Mouse (Mus musculus) embryonic facial prominence, embryonic 12.5 days (tissue): ENCODE data around the gene Adcy7. TPM values are rescaled to one million over a fixed set of nuclear protein-coding genes. Genes with fewer than 3 reads are reported as not detected.
A peak's percentile ranks its signal among the peaks of the same experiment; 100 is the strongest.

Source experiments
- ATAC-seq: fragments of 200-750 bp; cut with Nextera tagmentation; 2 replicates; pipeline ENCODE4 v1.8.0; 2017; ENCODE audit not compliant: insufficient number of reproducible peaks, insufficient read depth, low FRiP score, low TSS enrichment
- H3K27ac ChIP-seq: fragments of 300-500 bp; sonication (generic); 2 replicates; pipeline ENCODE4 v1.5.1; 2016; ENCODE audit warnings: mild to moderate bottlenecking
- H3K27me3 ChIP-seq: fragments of 300-500 bp; sonication (generic); 2 replicates; pipeline ENCODE4 v1.6.1; 2016; ENCODE audit warnings: mild to moderate bottlenecking, moderate library complexity
- H3K36me3 ChIP-seq: fragments of 300-500 bp; sonication (generic); 2 replicates; pipeline ENCODE4 v1.6.1; 2016; ENCODE audit warnings: mild to moderate bottlenecking
- H3K4me1 ChIP-seq: fragments of 300-500 bp; sonication (generic); 2 replicates; pipeline ENCODE4 v1.6.1; 2016
- H3K4me2 ChIP-seq: fragments of 300-500 bp; sonication (generic); replicated peaks from 2 replicates; pipeline ENCODE4 v1.6.1; 2016; ENCODE audit warnings: mild to moderate bottlenecking, moderate library complexity
- H3K4me3 ChIP-seq: fragments of 300-500 bp; sonication (generic); 2 replicates; pipeline ENCODE4 v1.5.1; 2016; ENCODE audit warnings: mild to moderate bottlenecking
- H3K9ac ChIP-seq: fragments of 300-500 bp; sonication (generic); 2 replicates; pipeline ENCODE4 v1.6.1; 2016; ENCODE audit warnings: mild to moderate bottlenecking, moderate library complexity
- H3K9me3 ChIP-seq: fragments of 300-500 bp; sonication (generic); 2 replicates; pipeline ENCODE4 v1.6.1; 2016; ENCODE audit warnings: mild to moderate bottlenecking, moderate library complexity
- WGBS: fragments of 180-500 bp; shearing (Covaris S2); methylation state at CpG from one replicate; pipeline ENCODE4 v1.1.7; 2016; 5-methylcytosine and 5-hydroxymethylcytosine counted together
- polyA plus RNA-seq: library from polyadenylated mRNA; unstranded; fragments of >200 nt; fragmentation: Nextera tagmentation; extraction: Ambion mirVana; gene quantifications from 2 replicates; pipeline ENCODE4 v1.2.1, GENCODE M21; 2016

Gene Adcy7
- polyA plus RNA-seq, 1 experiment from 2014 or later = 4.1 TPM

DNA sequence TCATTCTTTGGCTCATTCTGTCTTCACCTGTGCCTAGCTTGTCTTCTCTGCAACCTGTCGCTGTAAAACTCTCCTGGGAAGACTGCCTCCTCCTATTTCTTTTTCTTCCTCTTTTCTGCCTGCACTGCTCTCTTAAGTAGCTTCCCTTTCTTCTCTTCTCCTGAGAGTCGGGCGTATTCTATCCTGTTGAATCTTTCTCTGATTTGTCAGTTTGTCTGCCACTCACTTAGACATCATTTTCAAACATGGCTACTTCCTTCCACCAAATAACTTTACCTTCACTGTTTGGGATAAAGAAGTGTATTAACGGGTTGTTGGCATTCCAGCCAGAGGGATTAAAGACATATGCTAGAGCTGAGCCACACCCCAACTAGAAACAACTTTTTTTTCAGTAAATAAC, 69.8 kb downstream of the Adcy7 start:
- Histone ChIP-seq H3K36me3 (peaks cover 79% of the 10 kb centered on the region), H3K4me1 (no peaks in the 10 kb centered on the region), H3K27me3 (no peaks in the 10 kb centered on the region), H3K4me2 (no peak overlapping the region), H3K4me3 (no peak overlapping the region), H3K27ac (no peak overlapping the region), H3K9me3 (no peaks in the 10 kb centered on the region), H3K9ac (no peak overlapping the region)
- 86% methylated on average over 4 of the region's 4 CpGs for WGBS
- ATAC-seq = no peak

DNA sequence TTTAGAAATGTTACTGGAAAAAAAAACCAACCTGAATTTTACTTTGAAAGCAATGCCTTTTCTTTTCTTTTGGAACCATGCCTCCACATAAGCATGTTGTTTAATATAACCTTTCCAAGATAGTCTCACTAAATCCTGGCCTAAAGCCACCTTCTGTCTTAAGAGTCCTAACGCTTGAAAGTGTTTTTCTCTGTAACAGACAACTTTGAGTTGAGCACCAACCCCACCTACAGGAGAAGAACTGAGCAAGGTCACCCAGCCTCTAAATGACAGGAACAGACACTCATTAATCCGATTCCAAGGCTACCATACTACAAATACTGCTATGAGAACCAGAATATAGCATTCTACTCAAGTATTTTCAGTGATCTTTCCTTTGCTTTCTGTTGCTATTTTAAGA, 76.8 kb downstream of the Adcy7 start:
- Histone ChIP-seq H3K9me3 (no peaks in the 10 kb centered on the region), H3K27ac (no peak overlapping the region), H3K4me3 (no peak overlapping the region), H3K4me2 (no peak overlapping the region), H3K27me3 (no peaks in the 10 kb centered on the region), H3K36me3 (peaks cover 83% of the 10 kb centered on the region), H3K4me1 (no peaks in the 10 kb centered on the region), H3K9ac (no peak overlapping the region)
- 77% methylated on average over 2 of the region's 2 CpGs for WGBS
- no peak for ATAC-seq

DNA sequence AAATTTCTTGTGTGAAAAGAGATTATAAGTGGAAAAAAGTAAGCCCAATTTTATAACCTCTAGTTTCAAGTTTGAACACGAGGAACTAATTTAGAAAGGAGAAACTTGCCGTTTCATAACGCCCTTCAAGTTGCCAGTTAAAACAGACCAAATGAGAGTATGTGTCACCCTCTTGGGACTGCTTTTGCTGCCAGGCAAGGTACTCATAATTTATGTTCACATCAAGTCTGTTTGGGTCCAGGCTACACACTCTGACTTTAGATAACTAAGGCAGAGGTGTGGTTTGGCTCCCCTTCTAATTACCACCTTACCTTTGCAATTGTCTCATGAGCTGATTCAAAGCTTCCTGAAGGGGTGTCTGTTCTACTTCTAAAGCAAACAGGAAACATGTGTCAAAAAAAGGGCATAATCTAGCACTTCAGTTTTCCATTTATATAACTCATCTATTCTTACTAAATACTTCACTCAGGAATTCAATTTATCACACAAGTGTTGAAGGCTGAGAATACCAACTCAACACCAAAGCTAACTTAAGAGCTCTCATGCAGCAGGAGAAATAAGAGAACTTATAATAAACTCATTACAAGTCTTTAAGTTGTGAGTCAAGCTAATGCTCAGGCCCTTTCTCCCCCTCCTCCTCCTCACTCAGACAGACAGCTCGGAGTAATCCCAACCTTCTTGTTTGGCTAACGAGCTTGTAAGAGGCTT, 85.2 kb downstream of the Adcy7 start:
- H3K4me1 ChIP-seq = peaks cover 15% of the 10 kb centered on the region
- H3K9me3 ChIP-seq = 0 out of 2 replicates have a peak, but pooled peaks cover 4% of the 10 kb centered on the region
- H3K4me2 ChIP-seq = no peak overlapping the region
- H3K27me3 ChIP-seq = no peaks in the 10 kb centered on the region
- no peak overlapping the region for H3K9ac ChIP-seq
- H3K27ac ChIP-seq = no peak overlapping the region
- no peak for ATAC-seq
- 64% methylated on average over 5 of the region's 5 CpGs for WGBS
- H3K36me3 ChIP-seq = peaks cover 65% of the 10 kb centered on the region
- no peak overlapping the region for H3K4me3 ChIP-seq

DNA sequence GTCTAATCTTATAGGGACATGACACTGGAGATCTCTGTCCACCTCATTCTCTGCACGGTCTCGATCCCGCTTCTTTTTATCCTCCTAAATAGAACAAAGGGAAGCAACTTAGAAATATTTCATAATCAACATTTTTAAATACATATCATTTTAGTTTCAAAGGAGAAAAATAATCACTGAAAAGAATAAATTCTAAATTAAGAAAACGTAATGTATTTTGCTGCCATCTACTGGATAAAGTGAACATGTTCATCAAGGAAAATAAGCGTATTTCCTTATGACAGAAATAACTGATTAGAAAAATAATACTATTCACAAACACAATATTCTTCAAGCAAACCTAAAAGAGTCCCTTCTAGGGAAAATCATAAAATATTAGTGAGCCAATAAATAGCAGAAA, 85.7 kb downstream of the Adcy7 start:
- Histone ChIP-seq H3K36me3 (peaks cover 59% of the 10 kb centered on the region), H3K27me3 (no peaks in the 10 kb centered on the region), H3K4me1 (peaks cover 18% of the 10 kb centered on the region), H3K27ac (no peak overlapping the region), H3K9me3 (0 out of 2 replicates have a peak, but pooled peaks cover 4% of the 10 kb centered on the region), H3K4me2 (no peak overlapping the region), H3K9ac (no peak overlapping the region), H3K4me3 (no peak overlapping the region)
- no peak for ATAC-seq
- WGBS = 85% methylated on average over 5 of the region's 5 CpGs

DNA sequence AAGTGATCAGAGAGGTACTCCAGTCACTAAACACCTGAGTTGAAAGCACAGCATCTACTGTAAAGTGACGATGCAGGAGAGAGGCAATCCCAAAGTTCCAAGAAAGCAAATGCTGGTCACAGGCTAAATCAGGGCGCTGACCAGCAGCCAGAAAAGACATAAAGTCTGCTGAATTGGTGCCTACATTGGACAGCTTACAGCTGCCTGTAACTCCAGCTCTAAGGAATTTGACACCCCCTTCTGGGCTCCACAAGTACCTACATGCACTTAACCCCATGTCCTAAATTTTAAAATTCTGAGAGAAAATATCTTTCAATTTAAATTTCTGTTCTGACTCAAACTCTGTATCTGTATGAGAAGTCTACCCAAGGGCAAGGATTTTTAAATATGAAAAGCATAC, 87.8 kb downstream of the Adcy7 start:
- ATAC-seq = no peak
- Histone ChIP-seq H3K4me1 (peaks cover 18% of the 10 kb centered on the region), H3K4me3 (peak overlapping the region; percentile 99), H3K4me2 (peak overlapping the region; percentile 83), H3K9ac (no peak overlapping the region), H3K36me3 (peaks cover 42% of the 10 kb centered on the region), H3K27me3 (no peaks in the 10 kb centered on the region), H3K27ac (no peak overlapping the region), H3K9me3 (0 out of 2 replicates have a peak, but pooled peaks cover 4% of the 10 kb centered on the region)
- 94% methylated on average over 2 of the region's 2 CpGs for WGBS

DNA sequence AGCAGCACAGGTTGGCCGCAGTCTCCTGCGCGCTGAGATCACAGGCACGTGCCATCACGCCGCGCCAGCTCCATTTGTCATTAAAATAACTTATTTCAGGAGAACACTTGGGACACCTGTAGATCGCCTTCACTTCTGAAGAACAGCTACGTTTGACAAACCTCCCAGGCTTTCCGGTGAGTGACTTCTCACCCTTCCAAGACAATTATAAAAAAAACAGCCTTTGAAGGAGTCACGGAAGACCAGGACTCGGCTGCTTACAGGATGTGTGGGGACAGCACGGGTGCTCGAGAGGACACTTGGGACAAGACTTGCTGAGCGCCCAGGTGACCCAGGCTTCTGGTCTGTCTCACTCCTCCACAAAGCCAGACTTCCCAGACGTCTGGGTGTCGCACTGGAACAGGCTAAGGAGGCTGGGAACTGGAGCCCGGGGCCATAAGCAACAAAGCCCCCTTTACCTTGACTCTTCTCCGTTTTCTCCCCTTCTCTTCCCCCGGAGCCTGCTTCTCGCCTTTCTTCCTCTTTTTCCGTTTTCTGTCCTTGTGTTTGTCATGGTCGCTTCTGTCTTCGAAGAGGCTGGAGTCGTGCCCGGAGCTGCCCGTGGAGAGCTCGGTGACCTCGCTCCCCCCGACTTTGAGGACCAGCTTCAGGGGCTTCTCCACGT, 89.0 kb downstream of the Adcy7 start:
- 3% methylated on average over 31 of the region's 31 CpGs for WGBS
- Histone ChIP-seq H3K4me1 (peaks cover 18% of the 10 kb centered on the region), H3K4me2 (peak overlapping the region; percentile 83), H3K27me3 (no peaks in the 10 kb centered on the region), H3K36me3 (peaks cover 30% of the 10 kb centered on the region), H3K27ac (peak overlapping the region; percentile 93), H3K4me3 (peak overlapping the region; percentile 99), H3K9me3 (0 out of 2 replicates have a peak, but pooled peaks cover 4% of the 10 kb centered on the region), H3K9ac (peak overlapping the region; percentile 97)
- no peak for ATAC-seq

DNA sequence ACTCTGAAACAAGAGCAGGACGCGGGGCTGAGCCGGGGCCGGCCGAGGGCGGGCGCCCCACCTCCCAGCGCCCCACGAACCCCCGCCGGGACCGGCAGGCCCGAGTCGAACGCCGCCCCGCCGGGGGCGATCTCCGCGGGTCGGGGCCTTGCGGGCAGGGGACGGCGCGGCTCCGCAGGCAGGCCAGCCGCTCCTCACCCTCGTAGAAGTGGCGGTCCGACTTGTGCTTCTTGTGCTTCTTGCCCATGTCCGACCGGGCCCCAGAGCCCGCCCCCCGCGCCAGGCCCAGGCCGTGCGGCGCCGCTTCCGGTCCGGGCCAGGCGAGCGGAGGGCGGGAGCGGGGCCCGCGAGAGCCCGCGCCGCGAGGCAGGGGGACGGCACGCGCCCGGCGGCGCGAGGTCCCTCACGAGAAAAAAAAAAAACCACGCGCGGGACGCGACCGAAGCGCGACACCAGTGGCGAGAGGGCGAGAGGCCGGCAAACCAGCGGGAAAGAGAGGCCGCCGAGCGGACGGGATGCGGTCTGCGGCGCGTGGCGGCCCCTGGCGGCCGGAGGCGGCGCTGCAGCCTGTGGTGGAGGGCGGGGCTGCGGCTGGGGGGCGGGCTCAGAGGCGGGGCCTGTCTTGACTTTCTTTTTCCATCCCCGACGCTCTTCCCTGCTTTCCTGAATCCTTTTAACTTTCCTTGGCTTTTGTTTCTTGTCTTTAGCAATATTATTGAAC, 89.7 kb downstream of the Adcy7 start, which contains the start of gene Brd7:
Gene Brd7, minus strand, starts transcription at position 487 of the 721 bp plus-strand sequence.
- ATAC-seq = peak; percentile 61; the same call in 1 of the 2 replicates
- Histone ChIP-seq H3K4me2 (peak within 1 kb of the TSS; percentile 83), H3K4me3 (peak within 1 kb of the TSS; percentile 99), H3K27me3 (no peaks in the 10 kb centered on the region), H3K36me3 (peaks cover 23% of the 10 kb centered on the region), H3K9me3 (0 out of 2 replicates have a peak, but pooled peaks cover 4% of the 10 kb centered on the region), H3K9ac (peak within 1 kb of the TSS; percentile 97), H3K27ac (peak within 1 kb of the TSS; percentile 93), H3K4me1 (peaks cover 18% of the 10 kb centered on the region)
- under 1% methylated on average over 88 of the region's 91 CpGs for WGBS

DNA sequence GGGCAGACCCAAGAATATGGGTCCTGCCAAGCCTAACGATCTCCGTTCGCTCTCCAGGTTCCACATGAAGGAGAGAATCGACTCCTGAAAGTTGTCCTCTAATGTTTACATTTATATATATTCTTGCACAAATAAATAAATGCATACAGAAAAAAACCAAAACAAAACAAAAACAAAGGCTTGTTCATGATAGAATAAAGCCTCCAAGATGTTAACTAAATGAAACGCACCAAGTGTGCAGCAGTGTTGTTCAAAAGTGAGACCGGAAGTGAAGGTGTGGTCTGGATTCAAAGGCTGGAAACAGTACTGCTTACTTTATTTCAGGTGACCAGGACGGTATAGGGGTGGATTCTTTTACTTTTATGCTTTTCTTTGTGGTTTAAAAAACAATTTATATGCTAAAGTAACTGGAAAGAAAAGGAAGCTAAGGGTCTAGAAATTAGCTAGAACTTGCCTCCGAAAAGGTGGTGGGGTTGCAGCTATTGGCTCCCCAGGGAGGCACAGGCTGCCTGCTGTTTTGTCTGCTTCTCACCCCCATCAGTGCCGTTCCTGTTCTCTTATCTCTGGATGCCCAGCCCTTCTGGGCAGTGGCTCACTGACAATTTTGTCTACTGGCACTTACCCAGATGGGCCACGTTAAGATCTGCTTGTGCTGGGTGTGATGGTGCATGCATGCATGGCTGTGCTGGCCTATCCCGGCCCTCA, 90.4 kb downstream of the Adcy7 start:
- Histone ChIP-seq H3K4me2 (peak overlapping the region; percentile 83), H3K27ac (0 out of 2 replicates have a peak overlapping the region, but pooled peaks have one; percentile 93), H3K36me3 (peaks cover 17% of the 10 kb centered on the region), H3K9me3 (0 out of 2 replicates have a peak, but pooled peaks cover 4% of the 10 kb centered on the region), H3K4me1 (peaks cover 18% of the 10 kb centered on the region), H3K9ac (0 out of 2 replicates have a peak overlapping the region, but pooled peaks have one; percentile 31), H3K4me3 (peak overlapping the region; percentile 99), H3K27me3 (no peaks in the 10 kb centered on the region)
- ATAC-seq = no peak
- WGBS = 35% methylated on average over 11 of the region's 11 CpGs

DNA sequence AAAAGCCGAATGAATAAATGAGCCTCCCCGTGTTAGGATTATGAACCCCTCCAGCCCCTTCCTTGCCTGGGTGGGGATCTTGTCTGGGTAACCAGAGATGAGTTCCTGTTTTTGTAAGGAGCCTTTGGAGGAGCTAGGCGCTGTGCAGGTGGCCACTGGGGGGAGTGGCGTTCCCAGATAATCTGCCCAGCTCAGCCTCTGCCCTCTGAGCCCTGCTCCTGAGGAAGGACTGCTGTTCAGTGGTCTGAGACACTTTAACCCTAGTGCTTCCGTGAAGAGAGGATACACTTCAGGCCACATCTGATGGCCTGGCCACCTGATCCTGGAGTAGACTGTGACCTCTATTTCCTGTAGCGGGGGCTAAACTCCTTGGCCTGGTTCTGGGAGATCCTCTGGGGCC, 97.0 kb downstream of the Adcy7 start:
- H3K36me3 ChIP-seq = no peaks in the 10 kb centered on the region
- no peaks in the 10 kb centered on the region for H3K9me3 ChIP-seq
- no peak overlapping the region for H3K4me3 ChIP-seq
- H3K27me3 ChIP-seq = no peaks in the 10 kb centered on the region
- WGBS = 11% methylated on average over 6 of the region's 6 CpGs
- H3K4me2 ChIP-seq = no peak overlapping the region
- H3K4me1 ChIP-seq = peaks cover 6% of the 10 kb centered on the region; the same call in 1 of the 2 replicates
- H3K9ac ChIP-seq = no peak overlapping the region
- no peak overlapping the region for H3K27ac ChIP-seq
- no peak for ATAC-seq

DNA sequence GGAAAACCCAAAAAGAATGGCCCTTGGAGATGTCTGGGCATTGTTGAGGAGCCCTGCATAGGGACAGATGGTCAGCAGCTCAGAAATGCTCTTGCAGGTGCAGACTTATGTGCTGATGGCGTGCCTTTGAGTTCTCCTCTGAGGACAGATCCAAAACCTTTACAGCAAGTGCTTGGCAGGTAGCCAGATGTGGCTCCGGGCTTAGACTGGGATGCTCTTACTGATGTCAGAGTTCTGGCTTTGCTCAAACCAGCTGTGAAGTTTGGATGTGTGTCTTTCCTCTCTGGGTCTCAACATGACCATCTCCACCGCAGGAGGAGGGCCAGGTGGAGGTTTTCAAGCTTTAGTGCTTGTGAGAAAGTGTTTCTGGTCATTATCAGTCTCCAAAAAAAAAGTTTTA, 97.6 kb downstream of the Adcy7 start:
- 60% methylated on average over 3 of the region's 3 CpGs for WGBS
- no peak overlapping the region for H3K27ac ChIP-seq
- ATAC-seq = no peak

DNA sequence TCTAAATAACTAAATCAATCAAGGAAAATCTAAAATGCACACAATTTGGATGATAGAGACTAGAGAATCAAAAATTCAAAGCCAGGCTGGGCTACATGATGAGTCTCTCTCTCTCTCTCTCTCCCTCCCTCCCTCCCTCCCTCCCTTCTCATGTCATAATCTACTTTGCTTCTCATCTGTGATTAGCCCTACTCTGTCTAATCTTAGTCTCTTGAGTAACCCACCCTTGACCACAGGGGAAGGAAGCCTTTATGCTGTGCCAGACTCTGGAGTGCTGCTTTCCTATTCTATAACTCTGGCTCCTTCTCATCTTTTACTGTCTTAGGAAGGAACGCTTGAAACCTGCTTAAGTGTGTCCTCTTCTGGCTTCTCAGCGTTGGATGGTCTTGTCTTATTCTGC, 99.3 kb downstream of the Adcy7 start:
- no peaks in the 10 kb centered on the region for H3K36me3 ChIP-seq
- H3K4me2 ChIP-seq = no peak overlapping the region
- H3K9ac ChIP-seq = no peak overlapping the region
- no peak for ATAC-seq
- no peak overlapping the region for H3K4me3 ChIP-seq
- H3K27me3 ChIP-seq = no peaks in the 10 kb centered on the region
- H3K27ac ChIP-seq = no peak overlapping the region
- H3K4me1 ChIP-seq = peaks cover 8% of the 10 kb centered on the region; the same call in 1 of the 2 replicates
- no peaks in the 10 kb centered on the region for H3K9me3 ChIP-seq
- WGBS = 85% methylated on average over 2 of the region's 2 CpGs

More for the DNA sequence above, 97.6 kb downstream of the Adcy7 start:
- no peak overlapping the region for H3K4me3 ChIP-seq
- no peaks in the 10 kb centered on the region for H3K9me3 ChIP-seq
- H3K27me3 ChIP-seq = no peaks in the 10 kb centered on the region
- peaks cover 6% of the 10 kb centered on the region; the same call in 1 of the 2 replicates for H3K4me1 ChIP-seq
- no peaks in the 10 kb centered on the region for H3K36me3 ChIP-seq
- no peak overlapping the region for H3K4me2 ChIP-seq
- no peak overlapping the region for H3K9ac ChIP-seq
